Mouse (Mus musculus) liver, postnatal 0 days (tissue): ENCODE data around the gene Krtap19-9b. TPM values are rescaled to one million over a fixed set of nuclear protein-coding genes. Genes with fewer than 3 reads are reported as not detected.

Experiments used
- ATAC-seq: fragments of 200-750 bp; cut with Nextera tagmentation; 2 replicates; pipeline ENCODE4 v1.8.0; 2017; ENCODE audit warnings: mild to moderate bottlenecking, moderate library complexity
- DNase-seq: peaks from one replicate; pipeline ENCODE4 v3.0.0-alpha.2; 2016
- H3K27ac ChIP-seq: fragments of 300-500 bp; sonication (generic); 2 replicates; pipeline ENCODE4 v1.5.1; 2014; ENCODE audit warnings: antibody characterized with exemption, moderate library complexity, mild to moderate bottlenecking, low read depth
- H3K27me3 ChIP-seq: fragments of 300-500 bp; sonication (generic); 2 replicates; pipeline ENCODE4 v1.6.1; 2014; ENCODE audit warnings: low read length, control low read depth, mixed read lengths; ENCODE audit not compliant: insufficient read depth
- H3K36me3 ChIP-seq: fragments of 300-500 bp; sonication (generic); replicated peaks from 2 replicates; pipeline ENCODE4 v1.6.1; 2014; ENCODE audit warnings: mild to moderate bottlenecking, control low read depth, low read length, moderate library complexity, mixed read lengths; ENCODE audit not compliant: insufficient read depth
- H3K4me1 ChIP-seq: fragments of 300-500 bp; sonication (generic); 2 replicates; pipeline ENCODE4 v1.6.1; 2014; ENCODE audit warnings: antibody characterized with exemption, mild to moderate bottlenecking, control low read depth; ENCODE audit not compliant: insufficient read depth
- H3K4me2 ChIP-seq: fragments of 300-500 bp; sonication (generic); 2 replicates; pipeline ENCODE4 v1.6.1; 2014; ENCODE audit warnings: low read depth, mild to moderate bottlenecking, low read length, moderate library complexity, mixed read lengths
- H3K4me3 ChIP-seq: fragments of 300-500 bp; sonication (generic); 2 replicates; pipeline ENCODE4 v1.5.1; 2014; ENCODE audit warnings: low read depth, low read length
- H3K9ac ChIP-seq: fragments of 300-500 bp; sonication (generic); replicated peaks from 2 replicates; pipeline ENCODE4 v1.6.1; 2014; ENCODE audit warnings: mild to moderate bottlenecking, moderate library complexity
- H3K9me3 ChIP-seq: fragments of 300-500 bp; sonication (generic); 2 replicates; pipeline ENCODE4 v1.6.1; 2016; ENCODE audit warnings: mild to moderate bottlenecking, control low read depth, low read length, mixed read lengths
- EP300 ChIP-seq: IDR thresholded peaks from 2 replicates; pipeline ENCODE4 v1.6.1; 2016; ENCODE audit warnings: antibody characterized with exemption, low read depth, mild to moderate bottlenecking
- WGBS: fragments of 180-500 bp; shearing (Covaris S2); extraction: QIAGEN DNeasy Blood & Tissue Kit; methylation state at CpG from one replicate; pipeline ENCODE4 v1.1.7; 2014; ENCODE audit not compliant: insufficient replicate concordance; 5-methylcytosine and 5-hydroxymethylcytosine counted together
- polyA plus RNA-seq: library from polyadenylated mRNA; unstranded; fragments of >200 nt; fragmentation: Nextera tagmentation; extraction: Ambion mirVana; gene quantifications from 2 replicates; pipeline ENCODE4 v1.2.1, GENCODE M21; 2015

Gene Krtap19-9b
- polyA plus RNA-seq, 1 experiment from 2014 or later: not detected

GRCm38 (mm10) chr16:88884989-88885388, 47.1 kb downstream of the Krtap19-9b start, which contains the start of gene Krtap19-4:
Gene Krtap19-4, minus strand, starts transcription at chr16:88885089.
- ATAC-seq (no peak), DNase-seq (no peak)
- Histone ChIP-seq H3K4me2 (no peak within 1 kb of the TSS), H3K9ac (no peak within 1 kb of the TSS), H3K27ac (no peak within 1 kb of the TSS), H3K36me3 (no peaks in the 10 kb centered on the region), H3K4me1 (no peaks in the 10 kb centered on the region), H3K27me3 (no peaks in the 10 kb centered on the region), H3K9me3 (no peaks in the 10 kb centered on the region), H3K4me3 (no peak within 1 kb of the TSS)
- TF ChIP-seq EP300: no peak
- WGBS: 75% methylated on average over 5 of the region's 5 CpGs

Other genes with a start within 250 kb of the Krtap19-9b start
- gene 2310061N02Rik, start 224.3 kb downstream of the Krtap19-9b start, polyA plus RNA-seq: not detected in 2 replicates
- not detected in 2 replicates for gene Krtap13-1, start 203.4 kb downstream of the Krtap19-9b start, polyA plus RNA-seq
- gene Krtap13, start 180.6 kb downstream of the Krtap19-9b start, polyA plus RNA-seq: not detected in 2 replicates
- not detected in 2 replicates for gene 2310034C09Rik, start 173.4 kb downstream of the Krtap19-9b start, polyA plus RNA-seq
- not detected in 2 replicates for gene 2310057N15Rik, start 158.1 kb downstream of the Krtap19-9b start, polyA plus RNA-seq
- gene Gm5965, start 154.4 kb downstream of the Krtap19-9b start, polyA plus RNA-seq: not detected in 2 replicates
- gene Gm20741, start 120.0 kb downstream of the Krtap19-9b start, polyA plus RNA-seq: not detected in 2 replicates
- gene Krtap15, start 112.0 kb downstream of the Krtap19-9b start, polyA plus RNA-seq: not detected in 2 replicates
- not detected in 2 replicates for gene Krtap14, start 106.1 kb downstream of the Krtap19-9b start, polyA plus RNA-seq
- gene Krtap19-1, start 62.9 kb downstream of the Krtap19-9b start, polyA plus RNA-seq: not detected in 2 replicates
- gene Krtap19-2, start 58.0 kb downstream of the Krtap19-9b start, polyA plus RNA-seq: not detected in 2 replicates
- not detected in 2 replicates for gene Krtap19-3, start 54.2 kb downstream of the Krtap19-9b start, polyA plus RNA-seq
- gene Krtap19-4, start 47.2 kb downstream of the Krtap19-9b start, polyA plus RNA-seq: not detected in 2 replicates
- not detected in 2 replicates for gene Krtap19-5, start 35.8 kb downstream of the Krtap19-9b start, polyA plus RNA-seq
- not detected in 2 replicates for gene Krtap16-3, start 30.6 kb upstream of the Krtap19-9b start, polyA plus RNA-seq
- not detected in 2 replicates for gene Krtap22-2, start 78.5 kb upstream of the Krtap19-9b start, polyA plus RNA-seq
- not detected in 2 replicates for gene Gm10229, start 83.0 kb upstream of the Krtap19-9b start, polyA plus RNA-seq
- gene Krtap6-1, start 99.4 kb upstream of the Krtap19-9b start, polyA plus RNA-seq: not detected in 2 replicates
- gene Gm10228, start 109.2 kb upstream of the Krtap19-9b start, polyA plus RNA-seq: not detected in 2 replicates
- gene Krtap6-5, start 115.6 kb upstream of the Krtap19-9b start, polyA plus RNA-seq: not detected in 2 replicates
- not detected in 2 replicates for gene 1110025L11Rik, start 131.7 kb upstream of the Krtap19-9b start, polyA plus RNA-seq
- gene Krtap6-3, start 151.8 kb upstream of the Krtap19-9b start, polyA plus RNA-seq: not detected in 2 replicates
- gene Gm6358, start 208.6 kb upstream of the Krtap19-9b start, polyA plus RNA-seq: not detected in 2 replicates
- not detected in 2 replicates for gene Gm10061, start 218.8 kb upstream of the Krtap19-9b start, polyA plus RNA-seq
- not detected in 2 replicates for gene Gm9789, start 225.7 kb upstream of the Krtap19-9b start, polyA plus RNA-seq
- not detected in 2 replicates for gene Gm7735, start 237.2 kb upstream of the Krtap19-9b start, polyA plus RNA-seq
- not detected in 2 replicates for gene 1110057P08Rik, start 242.5 kb upstream of the Krtap19-9b start, polyA plus RNA-seq